Mouse (Mus musculus) heart, adult 2 months (tissue): ENCODE results near the gene Rbm10.

ENCODE experiments used
- CTCF ChIP-seq: fragments of 200-600 bp; IDR thresholded peaks from 2 replicates; pipeline ENCODE4 v1.8.1; 2022; ENCODE audit warnings: antibody characterized with exemption, mild to moderate bottlenecking, moderate library complexity
- EP300 ChIP-seq: fragments of 200-500 bp; IDR thresholded peaks from 2 replicates; pipeline ENCODE4 v1.6.1; 2011; ENCODE audit warnings: low read depth, low read length, control low read depth; ENCODE audit not compliant: insufficient read depth
- POLR2A ChIP-seq: fragments of 200-500 bp; IDR thresholded peaks from 2 replicates; pipeline ENCODE4 v1.6.1; 2011; ENCODE audit warnings: mild to moderate bottlenecking, low read depth, low read length, control low read depth; ENCODE audit not compliant: insufficient read depth

- no peak for TF ChIP-seq CTCF
- TF ChIP-seq POLR2A: no peak
- no peak for TF ChIP-seq EP300
Observed at GRCm38 (mm10) chrX:20644780-20645179, 27.5 kb downstream of the Rbm10 start.
